Mouse (Mus musculus) neural tube, embryonic 14.5 days (tissue): ENCODE data around the gene Sulf2. TPM values are rescaled to one million over a fixed set of nuclear protein-coding genes. Genes with fewer than 3 reads are reported as not detected.

Experiments
- ATAC-seq: fragments of 200-750 bp; cut with Nextera tagmentation; 2 replicates; pipeline ENCODE4 v1.8.0; 2017; ENCODE audit warnings: low read depth, mild to moderate bottlenecking, moderate TSS enrichment, moderate library complexity
- H3K27ac ChIP-seq: fragments of 300-500 bp; sonication (generic); 2 replicates; pipeline ENCODE4 v1.5.1; 2014; ENCODE audit warnings: low read depth, mild to moderate bottlenecking, control low read depth, low read length, moderate library complexity, mixed read lengths
- H3K27me3 ChIP-seq: fragments of 300-500 bp; sonication (generic); 2 replicates; pipeline ENCODE4 v1.6.1; 2014; ENCODE audit warnings: low read length; ENCODE audit not compliant: control insufficient read depth, insufficient read depth
- H3K36me3 ChIP-seq: fragments of 300-500 bp; sonication (generic); 2 replicates; pipeline ENCODE4 v1.6.1; 2014; ENCODE audit warnings: low read length, mixed read lengths; ENCODE audit not compliant: control insufficient read depth, insufficient read depth
- H3K4me1 ChIP-seq: fragments of 300-500 bp; sonication (generic); 2 replicates; pipeline ENCODE4 v1.6.1; 2014; ENCODE audit warnings: low read length; ENCODE audit not compliant: control insufficient read depth, insufficient read depth
- H3K4me2 ChIP-seq: fragments of 300-500 bp; sonication (generic); 2 replicates; pipeline ENCODE4 v1.6.1; 2014; ENCODE audit warnings: mild to moderate bottlenecking, low read depth, low read length, control low read depth
- H3K4me3 ChIP-seq: fragments of 300-500 bp; sonication (generic); 2 replicates; pipeline ENCODE4 v1.5.1; 2014; ENCODE audit warnings: low read depth, low read length, control low read depth, mixed read lengths
- H3K9ac ChIP-seq: fragments of 300-500 bp; sonication (generic); replicated peaks from 2 replicates; pipeline ENCODE4 v1.6.1; 2014; ENCODE audit warnings: low read depth, mild to moderate bottlenecking, control low read depth, low read length, mixed read lengths
- H3K9me3 ChIP-seq: fragments of 300-500 bp; sonication (generic); 2 replicates; pipeline ENCODE4 v1.6.1; 2016; ENCODE audit warnings: low read length; ENCODE audit not compliant: control insufficient read depth
- WGBS: fragments of 180-500 bp; shearing (Covaris S2); extraction: QIAGEN DNeasy Blood & Tissue Kit; methylation state at CpG from one replicate; pipeline ENCODE4 v1.1.7; 2014; 5-methylcytosine and 5-hydroxymethylcytosine counted together
- polyA plus RNA-seq: library from polyadenylated mRNA; unstranded; fragments of >200 nt; fragmentation: Nextera tagmentation; extraction: Ambion mirVana; gene quantifications from 2 replicates; pipeline ENCODE4 v1.2.1, GENCODE M21; 2014

Sulf2 gene
- polyA plus RNA-seq, 1 experiment from 2014 or later: 141 TPM

DNA sequence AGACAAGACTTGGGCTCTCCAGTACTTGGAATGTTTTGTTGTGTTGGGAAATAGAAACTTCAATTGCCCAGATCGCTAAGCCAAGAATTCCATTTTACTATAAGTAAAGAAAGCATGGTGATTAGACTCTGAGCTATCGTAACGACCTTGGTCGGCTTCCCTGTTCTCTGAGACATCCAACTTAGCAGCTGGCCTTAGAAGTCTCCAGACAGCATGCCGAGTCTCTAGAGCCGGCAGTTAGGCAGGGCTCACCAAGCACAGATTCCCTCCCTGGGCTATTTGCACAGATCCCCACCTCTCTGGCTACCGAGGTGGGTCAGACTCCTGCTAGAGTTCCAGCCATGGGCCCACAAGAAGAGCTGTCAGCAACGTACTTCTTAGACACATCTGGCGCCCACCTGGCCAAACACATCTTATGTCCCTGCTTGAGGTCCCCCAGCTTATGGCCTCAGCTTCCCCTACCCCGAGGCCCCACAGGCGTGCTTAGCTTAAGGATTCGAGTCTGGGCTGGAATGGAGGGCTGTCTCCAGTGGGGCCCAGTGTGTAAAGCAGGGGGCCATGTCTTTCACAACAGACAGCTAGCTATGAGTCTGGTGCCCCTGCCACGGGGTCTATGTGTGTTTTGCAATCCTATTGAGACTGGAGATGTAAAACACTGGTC is 6.7 kb downstream of the Sulf2 start:
- Histone ChIP-seq H3K4me1 (peaks cover 34% of the 10 kb centered on the region), H3K9me3 (no peaks in the 10 kb centered on the region), H3K27ac (no peak overlapping the region), H3K4me3 (no peak overlapping the region), H3K4me2 (no peak overlapping the region), H3K36me3 (no peaks in the 10 kb centered on the region), H3K27me3 (no peaks in the 10 kb centered on the region), H3K9ac (no peak overlapping the region)
- 41% methylated on average over 13 of the region's 13 CpGs for WGBS
- ATAC-seq: no peak

- Histone ChIP-seq H3K27me3 (no peaks in the 10 kb centered on the region), H3K4me3 (no peak overlapping the region), H3K4me1 (peaks cover 30% of the 10 kb centered on the region), H3K4me2 (no peak overlapping the region), H3K9ac (no peak overlapping the region), H3K27ac (no peak overlapping the region), H3K36me3 (no peaks in the 10 kb centered on the region), H3K9me3 (no peaks in the 10 kb centered on the region)
- WGBS: 85% methylated on average over 10 of the region's 10 CpGs
- no peak for ATAC-seq
Measured at GRCm38 (mm10) chr2:166147930-166148651, 7.4 kb downstream of the Sulf2 start.

GRCm38 (mm10) chr2:166146446-166146845 is 9.0 kb downstream of the Sulf2 start:
- no peaks in the 10 kb centered on the region for H3K9me3 ChIP-seq
- ATAC-seq: no peak
- H3K27ac ChIP-seq: no peak overlapping the region
- no peak overlapping the region for H3K9ac ChIP-seq
- no peak overlapping the region for H3K4me2 ChIP-seq
- no peak overlapping the region for H3K4me3 ChIP-seq
- H3K4me1 ChIP-seq: peaks cover 27% of the 10 kb centered on the region
- H3K27me3 ChIP-seq: no peaks in the 10 kb centered on the region
- WGBS: 87% methylated on average over 7 of the region's 7 CpGs
- H3K36me3 ChIP-seq: no peaks in the 10 kb centered on the region

- Histone ChIP-seq H3K27ac (no peak overlapping the region), H3K4me2 (no peak overlapping the region), H3K4me1 (peaks cover 21% of the 10 kb centered on the region), H3K36me3 (no peaks in the 10 kb centered on the region), H3K9me3 (no peaks in the 10 kb centered on the region), H3K9ac (no peak overlapping the region), H3K27me3 (no peaks in the 10 kb centered on the region), H3K4me3 (no peak overlapping the region)
- ATAC-seq: no peak
- WGBS: 82% methylated on average over 8 of the region's 8 CpGs
Measured at GRCm38 (mm10) chr2:166145031-166145430, 10.4 kb downstream of the Sulf2 start.

DNA sequence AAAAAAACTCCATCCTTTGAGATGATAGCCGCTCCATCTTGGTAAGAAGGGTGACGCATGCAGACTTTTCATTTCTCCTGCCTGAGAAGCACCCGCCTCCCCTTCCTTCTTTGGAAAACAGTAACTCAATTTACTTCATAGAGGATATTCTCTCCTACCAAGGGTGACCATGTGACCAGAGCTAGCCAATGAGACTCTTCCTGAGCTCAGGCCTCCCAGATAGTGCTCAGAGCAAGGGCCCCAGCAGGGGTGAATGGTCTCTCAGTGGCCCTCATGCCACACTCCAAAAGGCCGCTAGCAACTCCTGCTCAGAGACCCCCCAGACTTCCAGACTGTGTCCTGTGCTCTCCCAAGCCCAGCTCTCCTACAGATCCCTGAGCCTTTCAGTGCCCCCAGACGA is 11.6 kb downstream of the Sulf2 start:
- Histone ChIP-seq H3K36me3 (no peaks in the 10 kb centered on the region), H3K9ac (no peak overlapping the region), H3K9me3 (no peaks in the 10 kb centered on the region), H3K4me3 (no peak overlapping the region), H3K27ac (no peak overlapping the region), H3K4me2 (no peak overlapping the region), H3K27me3 (no peaks in the 10 kb centered on the region), H3K4me1 (peaks cover 21% of the 10 kb centered on the region)
- no peak for ATAC-seq
- 85% methylated on average over 5 of the region's 5 CpGs for WGBS

DNA sequence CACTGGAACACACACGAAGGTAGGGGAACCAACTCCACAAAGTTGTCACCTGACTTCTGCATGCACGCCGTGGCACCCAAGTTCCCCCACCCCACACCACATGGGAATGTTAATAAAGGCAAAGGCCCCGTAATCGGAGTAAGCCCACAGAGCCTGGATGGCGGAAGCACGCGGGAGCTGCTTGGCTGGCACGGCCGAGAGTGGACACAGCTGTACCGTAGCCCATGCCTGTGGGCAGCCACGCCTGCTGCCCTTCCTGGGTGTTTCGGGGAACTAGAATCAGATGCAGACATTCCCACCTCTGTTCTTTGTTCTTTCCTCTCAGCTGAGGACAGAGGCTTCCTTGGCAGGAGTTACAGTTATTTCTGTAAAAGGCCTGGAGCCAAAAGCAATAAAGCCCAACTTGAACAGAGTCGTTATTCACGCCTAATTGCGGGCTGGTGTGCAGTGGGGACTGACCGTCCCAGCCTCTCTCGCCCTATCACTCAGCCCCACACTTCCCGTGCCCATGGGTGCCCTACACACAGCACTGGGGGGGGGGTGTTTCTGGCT is 12.8 kb downstream of the Sulf2 start:
- H3K27me3 ChIP-seq: no peaks in the 10 kb centered on the region
- WGBS: 19% methylated on average over 19 of the region's 19 CpGs
- ATAC-seq: peak; percentile 86
- H3K4me3 ChIP-seq: no peak overlapping the region
- peak overlapping the region; percentile 18; the same call in 1 of the 2 replicates for H3K4me2 ChIP-seq
- H3K27ac ChIP-seq: peak overlapping the region; percentile 78
- no peaks in the 10 kb centered on the region for H3K36me3 ChIP-seq
- peaks cover 21% of the 10 kb centered on the region for H3K4me1 ChIP-seq
- H3K9ac ChIP-seq: peak overlapping the region; percentile 44
- H3K9me3 ChIP-seq: no peaks in the 10 kb centered on the region

GRCm38 (mm10) chr2:166141910-166142309 is 13.6 kb downstream of the Sulf2 start:
- no peaks in the 10 kb centered on the region for H3K27me3 ChIP-seq
- no peak overlapping the region for H3K9ac ChIP-seq
- no peak overlapping the region for H3K4me3 ChIP-seq
- H3K9me3 ChIP-seq: no peaks in the 10 kb centered on the region
- no peak for ATAC-seq
- no peak overlapping the region for H3K4me2 ChIP-seq
- 77% methylated on average over 1 of the region's 1 CpGs for WGBS
- H3K4me1 ChIP-seq: peaks cover 21% of the 10 kb centered on the region
- H3K36me3 ChIP-seq: no peaks in the 10 kb centered on the region
- peak overlapping the region; percentile 44 for H3K27ac ChIP-seq

DNA sequence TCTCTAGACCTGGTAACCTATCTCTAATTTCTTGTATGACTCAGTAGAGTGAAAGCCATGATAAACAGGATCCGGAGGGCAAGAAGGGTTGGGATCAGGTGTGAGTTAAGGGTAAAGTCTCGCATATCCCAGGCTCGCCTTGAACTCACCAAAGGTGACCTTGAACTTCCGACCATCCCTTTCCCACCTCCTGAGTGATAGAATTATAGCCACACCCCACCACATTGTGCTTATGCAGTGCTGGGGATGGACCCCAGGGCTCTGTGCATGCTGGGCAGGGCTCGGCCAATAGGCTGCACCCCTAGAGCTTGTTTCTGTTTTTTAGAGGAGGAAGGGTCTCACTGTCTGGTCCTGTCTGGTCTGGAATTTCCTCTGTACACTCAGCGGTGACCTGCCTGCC is 14.4 kb downstream of the Sulf2 start:
- H3K4me3 ChIP-seq: no peak overlapping the region
- no peaks in the 10 kb centered on the region for H3K36me3 ChIP-seq
- WGBS: 92% methylated on average over 6 of the region's 6 CpGs
- no peak overlapping the region for H3K4me2 ChIP-seq
- no peaks in the 10 kb centered on the region for H3K27me3 ChIP-seq
- ATAC-seq: no peak
- H3K4me1 ChIP-seq: peaks cover 26% of the 10 kb centered on the region
- no peak overlapping the region for H3K9ac ChIP-seq
- no peaks in the 10 kb centered on the region for H3K9me3 ChIP-seq
- no peak overlapping the region for H3K27ac ChIP-seq

DNA sequence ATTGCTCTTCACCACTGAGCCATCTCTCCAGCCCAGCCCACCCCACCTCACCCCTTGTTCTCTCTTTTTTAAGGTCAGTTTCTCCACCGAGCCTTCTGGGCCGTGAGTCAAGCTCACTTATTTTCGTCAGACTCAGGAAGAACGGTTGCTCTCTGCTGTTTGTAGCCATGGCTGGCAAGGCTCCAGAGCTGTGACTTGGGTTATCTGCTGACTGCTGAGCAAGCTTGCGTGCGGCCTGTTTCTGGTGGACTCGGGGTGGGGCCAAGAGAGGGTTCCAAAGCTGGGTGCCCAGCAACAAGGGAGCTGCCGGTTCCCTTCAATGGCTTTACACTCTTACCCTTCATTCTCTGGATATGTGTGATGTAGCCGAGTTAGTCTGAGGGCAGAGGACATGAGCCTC is 15.0 kb downstream of the Sulf2 start:
- Histone ChIP-seq H3K27ac (no peak overlapping the region), H3K4me2 (no peak overlapping the region), H3K36me3 (no peaks in the 10 kb centered on the region), H3K9ac (no peak overlapping the region), H3K4me3 (no peak overlapping the region), H3K9me3 (no peaks in the 10 kb centered on the region), H3K27me3 (no peaks in the 10 kb centered on the region), H3K4me1 (peaks cover 31% of the 10 kb centered on the region)
- no peak for ATAC-seq
- 79% methylated on average over 9 of the region's 9 CpGs for WGBS
